Mouse (Mus musculus) heart, adult 2 months (tissue): ENCODE measurements at regions not wholly inside any gene's neighbourhood (a gene's known extent, or its start where the extent isn't known, plus 50 kb on each side); places are given as distances from the start of the nearest gene placed in this dataset.

ENCODE experiments used
- CTCF ChIP-seq: fragments of 200-600 bp; IDR thresholded peaks from 2 replicates; pipeline ENCODE4 v1.8.1; 2022; ENCODE audit warnings: antibody characterized with exemption, mild to moderate bottlenecking, moderate library complexity
- POLR2A ChIP-seq: fragments of 200-500 bp; IDR thresholded peaks from 2 replicates; pipeline ENCODE4 v1.6.1; 2011; ENCODE audit warnings: mild to moderate bottlenecking, low read depth, low read length, control low read depth; ENCODE audit not compliant: insufficient read depth

DNA sequence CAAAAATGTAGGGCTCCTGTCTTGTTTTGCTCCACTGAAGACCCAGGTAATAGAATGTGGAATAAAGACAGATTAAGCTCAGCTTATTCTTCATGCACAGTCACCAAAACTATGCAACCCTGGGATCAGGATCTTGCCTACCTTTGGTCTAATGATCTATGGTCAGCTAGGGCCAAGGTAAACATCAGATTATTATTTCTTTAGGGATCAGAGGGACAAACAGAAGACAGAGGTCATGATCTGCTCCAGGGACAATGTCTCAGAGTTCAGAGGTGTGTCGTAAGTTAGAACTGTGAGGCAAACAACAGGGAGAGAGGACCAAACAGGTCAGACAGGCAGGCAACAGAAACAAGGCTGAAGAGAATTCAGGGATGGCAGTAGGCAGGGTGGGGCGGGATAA lies 158.8 kb upstream of the Nr2f2 start:
- TF ChIP-seq POLR2A: no peak
- TF ChIP-seq CTCF: no peak
